Mouse (Mus musculus) G1E-ER4 (cell line): Measurements from ENCODE around the gene Cacna2d3. TPM values are rescaled to one million over a fixed set of nuclear protein-coding genes. Genes with fewer than 3 reads are reported as not detected.

ENCODE experiments used
- GATA1 ChIP-seq: IDR thresholded peaks from one replicate; pipeline ENCODE4 v1.8.0; 2012; ENCODE audit warnings: low read length, inconsistent platforms
- polyA plus RNA-seq: library from polyadenylated mRNA; stranded (reverse); fragments of >175 nt; gene quantifications from 2 replicates; pipeline ENCODE4 v1.2.3, GENCODE M21; 2012

The Cacna2d3 gene
- polyA plus RNA-seq, 1 experiment: not detected

- no peak for TF ChIP-seq GATA1
Measured at GRCm38 (mm10) chr14:28923180-28923961, 798.3 kb downstream of the Cacna2d3 start.

- no peak for TF ChIP-seq GATA1
Measured at GRCm38 (mm10) chr14:28918871-28919270, 802.8 kb downstream of the Cacna2d3 start.

GRCm38 (mm10) chr14:28915004-28915403 lies 806.7 kb downstream of the Cacna2d3 start:
- no peak for TF ChIP-seq GATA1

- TF ChIP-seq GATA1: no peak
Measured at GRCm38 (mm10) chr14:28907659-28908058, 814.0 kb downstream of the Cacna2d3 start.

GRCm38 (mm10) chr14:28892530-28892929 lies 829.1 kb downstream of the Cacna2d3 start:
- TF ChIP-seq GATA1: no peak

GRCm38 (mm10) chr14:28887373-28887772 lies 834.3 kb downstream of the Cacna2d3 start:
- no peak for TF ChIP-seq GATA1

- no peak for TF ChIP-seq GATA1
Measured at GRCm38 (mm10) chr14:28886661-28887060, 835.0 kb downstream of the Cacna2d3 start.

GRCm38 (mm10) chr14:28870983-28871382 lies 850.7 kb downstream of the Cacna2d3 start:
- TF ChIP-seq GATA1: no peak

- TF ChIP-seq GATA1: no peak
Measured at GRCm38 (mm10) chr14:28870382-28870781, 851.3 kb downstream of the Cacna2d3 start.

GRCm38 (mm10) chr14:28864925-28865324 lies 856.7 kb downstream of the Cacna2d3 start:
- TF ChIP-seq GATA1: no peak

GRCm38 (mm10) chr14:28861142-28861541 lies 860.5 kb downstream of the Cacna2d3 start:
- no peak for TF ChIP-seq GATA1

Other genes starting within 250 kb of the Cacna2d3 start
- 9.1 and 11.0 TPM in 2 replicates for gene Selenok, start 246.4 kb upstream of the Cacna2d3 start, polyA plus RNA-seq